Mouse (Mus musculus): ENCODE data around the gene Megf6. TPM values are rescaled to one million over a fixed set of nuclear protein-coding genes. Genes with fewer than 3 reads are reported as not detected.

Megf6 gene
- total RNA-seq, 2 experiments from 2014 or later: 9.5 to 10.3 TPM

GRCm38 (mm10) chr4:154159961-154160537 is 10.5 kb upstream of the Megf6 start:
- no peak for DNase-seq

- peak; percentile 98 for DNase-seq
Measured at GRCm38 (mm10) chr4:154160538-154161390, 9.8 kb upstream of the Megf6 start, which contains the start of gene Tprgl. Gene Tprgl (minus strand): TSS chr4:154160666.

GRCm38 (mm10) chr4:154163296-154163695 is 7.2 kb upstream of the Megf6 start:
- peak; percentile 85 for DNase-seq

- peak; percentile 77 for DNase-seq
Measured at GRCm38 (mm10) chr4:154167053-154167452, 3.5 kb upstream of the Megf6 start.

- DNase-seq: no peak
Measured at GRCm38 (mm10) chr4:154170021-154170420, 509 bp upstream of the Megf6 start.

GRCm38 (mm10) chr4:154171151-154171930 is 811 bp downstream of the Megf6 start:
- no peak for DNase-seq

- DNase-seq: no peak
Measured at GRCm38 (mm10) chr4:154171931-154172604, 1.5 kb downstream of the Megf6 start.

GRCm38 (mm10) chr4:154177257-154177656 is 6.7 kb downstream of the Megf6 start:
- peak; percentile 47 for DNase-seq

- no peak for DNase-seq
Measured at GRCm38 (mm10) chr4:154181001-154181400, 10.5 kb downstream of the Megf6 start.

GRCm38 (mm10) chr4:154183566-154183965 is 13.0 kb downstream of the Megf6 start:
- DNase-seq: peak; percentile 39

GRCm38 (mm10) chr4:154185001-154185400 is 14.5 kb downstream of the Megf6 start:
- no peak for DNase-seq

- no peak for DNase-seq
Measured at GRCm38 (mm10) chr4:154186002-154186537, 15.5 kb downstream of the Megf6 start.

- no peak for DNase-seq
Measured at GRCm38 (mm10) chr4:154188948-154189347, 18.4 kb downstream of the Megf6 start.

GRCm38 (mm10) chr4:154197961-154198360 is 27.4 kb downstream of the Megf6 start:
- no peak for DNase-seq

GRCm38 (mm10) chr4:154198377-154198961 is 27.9 kb downstream of the Megf6 start:
- no peak for DNase-seq

GRCm38 (mm10) chr4:154201511-154201910 is 31.0 kb downstream of the Megf6 start:
- no peak for DNase-seq

GRCm38 (mm10) chr4:154204532-154204931 is 34.0 kb downstream of the Megf6 start:
- no peak for DNase-seq

GRCm38 (mm10) chr4:154205392-154205791 is 34.9 kb downstream of the Megf6 start:
- DNase-seq: peak; percentile 63

- peak; percentile 80 for DNase-seq
Measured at GRCm38 (mm10) chr4:154207261-154207660, 36.7 kb downstream of the Megf6 start.

GRCm38 (mm10) chr4:154209054-154209453 is 38.5 kb downstream of the Megf6 start:
- DNase-seq: no peak

GRCm38 (mm10) chr4:154209825-154210224 is 39.3 kb downstream of the Megf6 start:
- no peak for DNase-seq
